Mouse (Mus musculus) lung, embryonic 14.5 days (tissue): ENCODE data around the gene Golph3. TPM values are rescaled to one million over a fixed set of nuclear protein-coding genes. Genes with fewer than 3 reads are reported as not detected.
"Not testable (repeated sequence)": the region's sequence is repeated elsewhere in the genome, so short reads cannot be mapped to it uniquely, and the experiment has no call there.

Source experiments
- ATAC-seq: fragments of 200-750 bp; cut with Nextera tagmentation; 2 replicates; pipeline ENCODE4 v1.8.0; 2017; ENCODE audit warnings: mild to moderate bottlenecking, moderate TSS enrichment, moderate library complexity; ENCODE audit not compliant: insufficient read depth
- DNase-seq: peaks from one replicate; pipeline ENCODE4 v3.0.0-alpha.2; 2015
- H3K27ac ChIP-seq: fragments of 300-500 bp; sonication (generic); 2 replicates; pipeline ENCODE4 v1.5.1; 2014; ENCODE audit warnings: low read depth, mild to moderate bottlenecking, moderate library complexity
- H3K27me3 ChIP-seq: fragments of 300-500 bp; sonication (generic); 2 replicates; pipeline ENCODE4 v1.6.1; 2014; ENCODE audit warnings: low read length, control low read depth; ENCODE audit not compliant: insufficient read depth
- H3K36me3 ChIP-seq: fragments of 300-500 bp; sonication (generic); 2 replicates; pipeline ENCODE4 v1.6.1; 2014; ENCODE audit warnings: control low read depth; ENCODE audit not compliant: insufficient read depth
- H3K4me1 ChIP-seq: fragments of 300-500 bp; sonication (generic); 2 replicates; pipeline ENCODE4 v1.6.1; 2014; ENCODE audit warnings: antibody characterized with exemption, control low read depth; ENCODE audit not compliant: insufficient read depth
- H3K4me2 ChIP-seq: fragments of 300-500 bp; sonication (generic); 2 replicates; pipeline ENCODE4 v1.6.1; 2014; ENCODE audit warnings: mild to moderate bottlenecking
- H3K4me3 ChIP-seq: fragments of 300-500 bp; sonication (generic); 2 replicates; pipeline ENCODE4 v1.5.1; 2014; ENCODE audit warnings: low read depth, low read length
- H3K9ac ChIP-seq: fragments of 300-500 bp; sonication (generic); 2 replicates; pipeline ENCODE4 v1.6.1; 2014
- H3K9me3 ChIP-seq: fragments of 300-500 bp; sonication (generic); 2 replicates; pipeline ENCODE4 v1.6.1; 2016; ENCODE audit warnings: low read depth, low read length, control low read depth
- CTCF ChIP-seq: IDR thresholded peaks from 2 replicates; pipeline ENCODE4 v1.5.1; 2016; ENCODE audit warnings: antibody characterized with exemption, low read depth
- WGBS: fragments of 180-500 bp; shearing (Covaris S2); extraction: QIAGEN DNeasy Blood & Tissue Kit; methylation state at CpG from one replicate; pipeline ENCODE4 v1.1.7; 2014; 5-methylcytosine and 5-hydroxymethylcytosine counted together
- polyA plus RNA-seq: library from polyadenylated mRNA; unstranded; fragments of >200 nt; fragmentation: Nextera tagmentation; extraction: Ambion mirVana; gene quantifications from 2 replicates; pipeline ENCODE4 v1.2.1, GENCODE M21; 2014

Golph3 gene
- polyA plus RNA-seq, 1 experiment from 2014 or later: 91.2 TPM

GRCm38 (mm10) chr15:12366072-12366469 is 44.8 kb downstream of the Golph3 start:
- 0 out of 2 replicates have a peak, but pooled peaks cover 5% of the 10 kb centered on the region for H3K36me3 ChIP-seq
- no peaks in the 10 kb centered on the region for H3K9me3 ChIP-seq
- H3K9ac ChIP-seq: no peak overlapping the region
- H3K4me3 ChIP-seq: no peak overlapping the region
- H3K4me1 ChIP-seq: no peaks in the 10 kb centered on the region
- ATAC-seq (no peak), DNase-seq (no peak)
- no peak for TF ChIP-seq CTCF
- no peak overlapping the region for H3K27ac ChIP-seq
- H3K27me3 ChIP-seq: no peaks in the 10 kb centered on the region
- H3K4me2 ChIP-seq: no peak overlapping the region
- 37% methylated on average over 3 of the region's 3 CpGs for WGBS

GRCm38 (mm10) chr15:12366580-12367305 is 45.5 kb downstream of the Golph3 start:
- not testable (repeated sequence) for H3K27me3 ChIP-seq, H3K9ac ChIP-seq, H3K36me3 ChIP-seq, DNase-seq, H3K4me3 ChIP-seq, ATAC-seq, H3K27ac ChIP-seq, H3K4me1 ChIP-seq, H3K4me2 ChIP-seq, H3K9me3 ChIP-seq
- WGBS: 87% methylated on average over 11 of the region's 11 CpGs

GRCm38 (mm10) chr15:12367306-12368080 is 46.2 kb downstream of the Golph3 start:
- H3K4me2 ChIP-seq: no peak overlapping the region
- H3K36me3 ChIP-seq: no peaks in the 10 kb centered on the region
- no peak overlapping the region for H3K9ac ChIP-seq
- 39% methylated on average over 13 of the region's 13 CpGs for WGBS
- TF ChIP-seq CTCF: no peak
- no peak overlapping the region for H3K27ac ChIP-seq
- peak; percentile 37; the same call in 1 of the 2 replicates for ATAC-seq
- no peaks in the 10 kb centered on the region for H3K27me3 ChIP-seq
- H3K9me3 ChIP-seq: no peaks in the 10 kb centered on the region
- no peaks in the 10 kb centered on the region for H3K4me1 ChIP-seq
- no peak overlapping the region for H3K4me3 ChIP-seq
- DNase-seq: no peak

GRCm38 (mm10) chr15:12368357-12368756 is 47.1 kb downstream of the Golph3 start:
- Histone ChIP-seq H3K27ac (no peak overlapping the region), H3K4me2 (no peak overlapping the region), H3K9me3 (no peaks in the 10 kb centered on the region), H3K4me3 (no peak overlapping the region), H3K4me1 (no peaks in the 10 kb centered on the region), H3K27me3 (no peaks in the 10 kb centered on the region), H3K36me3 (no peaks in the 10 kb centered on the region), H3K9ac (no peak overlapping the region)
- DNase-seq: no peak
- 84% methylated on average over 11 of the region's 11 CpGs for WGBS
- no peak for TF ChIP-seq CTCF
- no peak for ATAC-seq

- no peak for TF ChIP-seq CTCF
- no peak overlapping the region for H3K27ac ChIP-seq
- H3K9me3 ChIP-seq: no peaks in the 10 kb centered on the region
- no peak overlapping the region for H3K9ac ChIP-seq
- H3K27me3 ChIP-seq: no peaks in the 10 kb centered on the region
- H3K36me3 ChIP-seq: no peaks in the 10 kb centered on the region
- H3K4me1 ChIP-seq: no peaks in the 10 kb centered on the region
- 80% methylated on average over 4 of the region's 4 CpGs for WGBS
- DNase-seq (no peak), ATAC-seq (no peak)
- H3K4me3 ChIP-seq: no peak overlapping the region
- no peak overlapping the region for H3K4me2 ChIP-seq
Measured at GRCm38 (mm10) chr15:12368850-12369249, 47.6 kb downstream of the Golph3 start.

GRCm38 (mm10) chr15:12370096-12370495 is 48.8 kb downstream of the Golph3 start:
- H3K9me3 ChIP-seq: no peaks in the 10 kb centered on the region
- H3K27me3 ChIP-seq: no peaks in the 10 kb centered on the region
- 97% methylated on average over 3 of the region's 3 CpGs for WGBS
- no peak overlapping the region for H3K27ac ChIP-seq
- H3K4me2 ChIP-seq: no peak overlapping the region
- ATAC-seq: no peak
- H3K9ac ChIP-seq: no peak overlapping the region
- DNase-seq: no peak
- H3K36me3 ChIP-seq: peaks cover 2% of the 10 kb centered on the region; the same call in 1 of the 2 replicates
- TF ChIP-seq CTCF: no peak
- no peak overlapping the region for H3K4me3 ChIP-seq
- no peaks in the 10 kb centered on the region for H3K4me1 ChIP-seq

- no peak overlapping the region for H3K4me2 ChIP-seq
- peaks cover 6% of the 10 kb centered on the region for H3K4me1 ChIP-seq
- no peak overlapping the region for H3K27ac ChIP-seq
- no peaks in the 10 kb centered on the region for H3K9me3 ChIP-seq
- H3K9ac ChIP-seq: no peak overlapping the region
- H3K27me3 ChIP-seq: no peaks in the 10 kb centered on the region
- peak; percentile 91 for TF ChIP-seq CTCF
- H3K36me3 ChIP-seq: peaks cover 2% of the 10 kb centered on the region; the same call in 1 of the 2 replicates
- peak; percentile 45 for ATAC-seq
- 4% methylated on average over 8 of the region's 8 CpGs for WGBS
- peak; percentile 93 for DNase-seq
- H3K4me3 ChIP-seq: no peak overlapping the region
Measured at GRCm38 (mm10) chr15:12371183-12371582, 49.9 kb downstream of the Golph3 start.
